Mouse (Mus musculus): ENCODE measurements around the gene Cdh4.

The Cdh4 gene

DNA sequence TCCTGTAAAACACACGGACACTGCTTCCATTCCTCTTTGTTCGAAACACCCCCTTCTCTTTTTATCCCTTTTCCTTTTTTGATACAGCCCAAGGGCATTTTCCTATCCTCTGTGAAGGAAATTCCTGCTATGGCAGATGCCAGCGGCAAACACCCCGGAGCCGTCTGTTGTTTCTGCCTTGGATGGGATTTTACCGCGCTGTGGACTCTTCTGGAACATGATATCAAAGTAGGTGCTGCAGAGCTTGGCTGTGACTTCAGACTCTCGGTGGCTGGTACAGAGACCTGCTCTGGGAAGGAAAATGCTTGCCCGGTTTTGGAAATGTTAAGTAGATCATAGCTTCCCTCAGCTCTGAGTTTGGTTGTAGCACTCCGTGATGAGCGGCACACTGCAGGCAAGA lies 156.7 kb downstream of the Cdh4 start:
- DNase-seq (ENCODE audit: low spot score in 2 of 2), result peak; percentile 57 to 62

GRCm38 (mm10) chr2:179599886-179600285 lies 157.7 kb downstream of the Cdh4 start:
- DNase-seq (ENCODE audit: low spot score in 2 of 2), result no peak

GRCm38 (mm10) chr2:179600347-179600746 lies 158.1 kb downstream of the Cdh4 start:
- DNase-seq (ENCODE audit: low spot score in 2 of 2), result no peak

DNA sequence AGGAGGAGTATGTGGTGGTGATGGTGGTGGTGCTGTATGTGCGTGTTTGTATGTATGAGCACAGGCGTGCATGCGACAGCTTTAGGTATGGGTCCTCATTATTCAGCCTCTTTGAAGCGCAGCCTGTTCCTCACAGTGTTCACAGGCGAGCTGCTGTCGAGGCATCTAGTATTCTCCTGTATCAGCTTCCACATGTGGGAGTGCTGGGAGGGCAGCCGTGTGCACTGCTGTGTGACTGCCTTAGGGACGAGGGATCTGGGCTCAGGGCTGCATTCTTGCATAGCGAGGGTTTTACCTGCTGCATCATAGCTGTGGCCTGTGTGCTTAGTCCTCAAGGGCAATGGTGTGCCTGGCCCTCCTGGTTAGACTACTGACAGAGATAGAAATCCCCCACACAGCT lies 158.9 kb downstream of the Cdh4 start:
- no peak for DNase-seq (ENCODE audit: low spot score in 2 of 2)

DNA sequence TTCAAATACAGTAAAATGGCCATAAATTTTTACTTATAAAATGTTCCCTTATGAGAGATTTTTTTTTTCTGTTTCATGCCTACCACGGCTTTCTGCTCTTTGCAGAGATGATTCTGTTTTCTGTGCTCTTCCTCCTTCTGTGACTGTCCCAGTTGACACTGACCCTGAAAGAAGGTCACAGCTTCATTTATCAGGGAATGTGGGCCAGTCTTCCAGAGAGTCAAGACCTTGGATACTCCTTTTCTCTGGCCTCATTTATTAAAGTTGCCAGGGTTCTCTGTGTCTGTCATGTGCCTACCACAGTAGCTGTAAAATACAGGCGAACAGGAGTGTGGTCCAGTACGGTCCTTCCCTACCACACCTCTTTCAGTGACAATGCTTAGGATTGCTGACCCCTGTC lies 162.5 kb downstream of the Cdh4 start:
- DNase-seq (ENCODE audit: low spot score in 2 of 2), result no peak

DNA sequence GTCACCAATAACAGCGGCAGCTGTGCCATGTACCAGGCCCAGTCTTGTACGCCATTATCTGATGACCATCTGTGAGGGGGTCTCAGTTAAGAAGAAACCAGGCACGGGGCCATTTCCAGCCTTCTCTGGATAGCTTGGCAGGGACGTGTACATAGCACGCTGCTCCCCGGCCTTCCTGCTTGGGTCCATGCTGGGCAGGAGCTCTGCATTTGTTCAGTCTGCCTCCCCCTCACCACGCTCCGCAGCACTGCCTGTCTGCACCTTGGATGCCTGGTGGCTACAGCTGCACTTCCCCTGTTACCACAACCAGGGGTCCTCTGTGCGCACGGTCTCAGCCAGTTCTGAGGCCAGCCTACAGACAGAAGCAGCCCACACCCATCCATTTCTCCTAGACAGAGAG lies 163.0 kb downstream of the Cdh4 start:
- no peak for DNase-seq (ENCODE audit: low spot score in 2 of 2)

- no peak for DNase-seq (ENCODE audit: low spot score in 2 of 2)
Measured at GRCm38 (mm10) chr2:179606341-179606740, 164.1 kb downstream of the Cdh4 start.

DNA sequence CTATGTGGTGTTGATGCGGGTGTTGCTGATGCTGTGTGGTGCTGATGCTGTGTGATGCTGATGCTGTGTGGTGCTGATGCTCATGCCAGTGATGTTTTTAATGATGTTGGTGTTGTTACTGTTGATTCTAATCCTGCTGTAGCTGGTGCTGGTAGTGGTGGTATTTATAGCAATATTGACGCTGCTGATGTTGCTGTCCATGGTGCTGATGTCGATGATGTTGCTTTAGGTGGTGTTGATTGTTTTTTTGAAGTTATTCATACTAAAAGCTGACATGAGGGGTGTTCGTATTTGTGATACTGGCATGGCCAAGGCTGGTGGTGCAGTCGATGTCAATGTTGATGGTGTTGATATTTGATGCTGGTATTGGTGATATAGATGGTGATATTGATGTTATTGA lies 173.7 kb downstream of the Cdh4 start:
- DNase-seq (ENCODE audit: low spot score in 2 of 2), result no peak

DNA sequence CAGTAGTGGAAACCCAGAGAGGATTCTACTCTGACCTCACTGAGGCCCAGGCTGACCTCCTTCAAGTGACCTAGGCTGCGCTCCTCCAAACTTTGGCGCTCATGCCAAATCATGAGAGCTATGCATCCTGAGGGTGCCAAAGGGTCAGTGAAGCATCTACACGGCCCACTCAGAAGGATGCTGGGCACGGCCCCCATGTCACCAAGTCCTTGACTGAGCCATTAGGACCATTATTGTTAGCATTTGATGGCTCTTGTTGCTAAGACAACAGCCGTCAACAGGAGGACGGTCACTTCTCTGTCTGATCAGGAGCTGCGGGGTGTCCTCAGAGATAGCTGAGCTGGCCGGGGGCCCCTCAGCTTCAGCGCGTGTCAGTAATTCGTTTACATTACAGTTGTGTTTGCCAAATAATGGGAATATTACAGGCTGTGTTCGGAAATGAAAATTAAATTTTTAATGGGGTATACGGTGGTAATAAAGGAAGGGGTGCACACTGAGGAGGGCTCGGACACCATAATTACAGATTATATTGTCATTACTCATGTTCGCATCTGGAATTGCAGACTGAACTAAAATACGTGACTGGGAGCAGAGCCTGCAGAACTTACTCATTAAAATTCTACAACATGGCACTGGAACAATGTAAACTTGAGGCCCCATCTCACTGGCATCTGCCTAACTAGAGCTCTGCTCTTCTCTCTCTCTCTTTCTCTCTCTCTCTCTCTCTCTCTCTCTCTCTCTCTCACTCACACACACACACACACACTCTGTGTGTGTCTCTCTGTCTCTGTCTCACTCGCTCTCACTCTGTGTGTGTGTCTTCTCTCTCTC lies 181.6 kb downstream of the Cdh4 start:
- no peak for DNase-seq (ENCODE audit: low spot score in 2 of 2)

DNA sequence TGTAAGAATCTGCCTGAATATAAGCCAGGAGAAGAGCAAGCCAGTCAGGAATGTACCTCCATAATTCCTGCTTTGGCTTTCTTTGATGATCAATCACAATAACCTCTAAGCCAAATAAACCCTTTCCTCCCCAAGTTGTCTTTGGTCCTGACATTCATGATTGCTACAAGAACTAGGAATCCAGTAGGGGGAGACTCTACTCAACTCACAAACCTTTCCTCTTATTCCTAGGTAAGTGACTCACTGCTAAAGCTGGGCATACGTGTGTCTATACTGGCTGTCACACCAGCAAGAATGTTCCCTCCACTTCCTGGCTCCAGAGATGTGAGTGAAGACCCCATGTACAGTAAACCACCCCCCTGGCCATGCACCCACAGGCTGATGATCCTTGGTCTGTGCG lies 185.3 kb downstream of the Cdh4 start:
- no peak for DNase-seq (ENCODE audit: low spot score in 2 of 2)

DNA sequence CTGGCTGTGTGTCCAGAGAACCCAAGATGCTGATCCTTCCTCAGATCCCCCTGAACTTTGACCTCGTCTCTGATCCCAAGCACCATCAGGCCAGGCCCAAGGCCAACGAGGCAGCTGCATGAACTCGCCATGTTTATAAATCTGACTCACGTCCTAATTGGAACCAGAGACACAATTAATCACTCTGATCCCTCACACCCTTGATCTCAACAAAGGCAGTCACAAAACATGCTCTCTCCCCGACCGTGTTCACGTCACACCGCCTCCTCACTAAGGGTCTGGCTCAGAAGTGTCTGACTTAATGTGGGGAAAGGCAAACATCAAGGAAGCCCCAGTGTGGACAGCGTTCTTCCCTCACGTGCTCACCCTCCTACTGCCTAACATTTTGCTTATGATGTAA lies 188.5 kb downstream of the Cdh4 start:
- DNase-seq (ENCODE audit: low spot score in 2 of 2), result no peak

DNA sequence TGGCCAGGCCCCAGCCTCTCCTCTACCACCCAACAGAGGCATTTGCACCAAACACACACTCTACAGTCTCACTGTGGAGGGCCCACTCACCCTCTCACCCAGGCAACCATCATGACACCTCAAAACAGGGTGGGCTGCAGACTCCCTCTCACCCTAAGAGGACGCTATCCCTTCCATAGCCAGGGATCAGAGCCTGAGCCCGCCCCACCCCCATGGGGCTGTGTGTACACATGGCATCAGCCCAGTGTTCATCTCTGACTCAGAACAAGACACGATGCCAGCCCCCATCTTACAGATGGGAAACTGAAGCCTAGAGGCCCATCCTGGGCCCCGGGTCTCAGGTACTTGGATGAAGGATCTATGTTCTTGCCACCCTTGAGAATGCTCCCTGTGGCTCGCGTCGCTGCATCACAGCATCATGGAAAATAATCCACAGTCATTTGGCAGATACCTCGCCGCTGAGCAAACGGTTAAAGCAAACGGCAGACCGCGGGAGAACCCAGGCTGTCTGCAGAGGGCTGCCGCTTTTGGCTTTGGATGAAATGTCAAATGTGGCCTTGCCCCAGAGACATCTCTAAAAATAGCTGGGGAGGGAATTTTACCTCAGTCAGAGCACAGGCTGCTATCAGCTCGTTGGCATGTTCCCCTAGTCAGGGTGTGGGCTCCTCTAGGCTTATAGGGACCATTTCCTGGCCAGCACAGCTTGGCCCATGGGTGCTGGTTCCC lies 198.5 kb downstream of the Cdh4 start:
- no peak for DNase-seq (ENCODE audit: low spot score in 2 of 2)

GRCm38 (mm10) chr2:179648573-179649263 lies 206.5 kb downstream of the Cdh4 start:
- no peak for DNase-seq (ENCODE audit: low spot score in 2 of 2)

- no peak for DNase-seq (ENCODE audit: low spot score in 2 of 2)
Measured at GRCm38 (mm10) chr2:179649370-179649769, 207.1 kb downstream of the Cdh4 start.

- DNase-seq (ENCODE audit: low spot score in 2 of 2), result no peak
Measured at GRCm38 (mm10) chr2:179650168-179650567, 207.9 kb downstream of the Cdh4 start.

DNA sequence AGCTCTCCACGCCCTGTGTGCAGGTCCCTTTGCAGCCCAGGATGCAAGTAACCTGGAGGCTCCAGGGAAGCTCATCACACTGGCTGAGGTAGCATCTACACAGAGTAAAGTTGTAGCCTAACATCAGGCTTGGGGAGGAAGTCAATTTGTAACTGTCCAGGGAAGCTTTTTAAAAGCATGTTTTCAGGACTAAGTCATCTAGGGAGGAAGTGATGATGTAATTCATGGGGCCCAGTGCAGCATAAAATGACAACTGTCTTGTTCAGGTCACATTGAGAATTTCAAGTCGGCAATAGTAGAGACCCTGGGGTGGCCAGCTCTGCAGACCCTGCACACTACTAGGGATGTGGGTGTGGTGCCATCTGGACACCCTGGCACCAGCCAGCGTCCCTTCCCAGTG lies 213.3 kb downstream of the Cdh4 start:
- no peak for DNase-seq (ENCODE audit: low spot score in 2 of 2)

- no peak for DNase-seq (ENCODE audit: low spot score in 2 of 2)
Measured at GRCm38 (mm10) chr2:179659254-179659653, 217.0 kb downstream of the Cdh4 start.

- DNase-seq (ENCODE audit: low spot score in 2 of 2), result no peak
Measured at GRCm38 (mm10) chr2:179661998-179662714, 219.9 kb downstream of the Cdh4 start.

GRCm38 (mm10) chr2:179662739-179663138 lies 220.5 kb downstream of the Cdh4 start:
- DNase-seq (ENCODE audit: low spot score in 2 of 2), result no peak

DNA sequence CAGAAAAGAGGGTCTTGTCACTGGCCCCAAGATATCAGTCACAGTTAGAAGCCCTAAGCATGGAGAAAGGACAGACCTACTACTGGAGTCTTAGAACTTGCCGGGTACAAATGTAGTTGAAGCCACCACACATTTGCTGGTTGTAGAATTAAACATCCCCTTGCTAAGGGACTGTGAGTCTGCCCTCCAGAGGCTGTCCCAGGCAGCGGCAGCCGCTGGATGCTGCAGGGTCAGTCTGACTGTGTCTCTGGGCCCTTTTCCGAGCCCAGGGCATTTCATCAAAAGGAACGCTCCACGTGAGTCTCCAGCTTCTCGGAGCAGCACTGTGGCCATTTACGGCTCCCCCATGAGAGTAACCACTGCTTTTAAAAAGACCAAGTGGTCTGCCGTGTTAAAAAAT lies 221.4 kb downstream of the Cdh4 start:
- peak in 1 of 2 experiments; percentile 36 for DNase-seq (ENCODE audit: low spot score in 2 of 2)

GRCm38 (mm10) chr2:179664171-179664608 lies 222.0 kb downstream of the Cdh4 start:
- no peak for DNase-seq (ENCODE audit: low spot score in 2 of 2)

GRCm38 (mm10) chr2:179670689-179671088 lies 228.5 kb downstream of the Cdh4 start:
- no peak for DNase-seq (ENCODE audit: low spot score in 2 of 2)

Data from right cerebral cortex, postnatal 10 days (tissue).